ENCODE assay signal across 13 mouse cellular contexts in genomic region chr12:112489134-112489533, GRCm38 (mm10). TPM values are rescaled to one million over a fixed set of nuclear protein-coding genes. Genes with fewer than 3 reads are reported as not detected.
DNase-seq lines count a peak whose midpoint lies in the region; TF ChIP-seq lines count a peak whose summit lies in the region.
"Had no signal": no experiment of that assay in that cellular context is flagged by ENCODE, and none has a peak within 500 bp of the region (broad histone marks: within the 10 kb centered on the region; RNA-seq: fewer than 3 reads in every experiment).

Gene A530016L24Rik, plus strand, starts transcription at chr12:112489448.

- DNase-seq in kidney, adult 2 months, result no peak
- no peak for DNase-seq in kidney, postnatal 10 days
- peak; percentile 55 for DNase-seq in adrenal gland, adult 2 months
- peak; percentile 58 to 73 for DNase-seq in heart, adult 18-20 months
- no peak for DNase-seq in heart, postnatal 25 days (ENCODE audit: low spot score)
- no peak for DNase-seq in cerebellum, adult 2 months
- DNase-seq in lung, postnatal 4 days, result no peak
- DNase-seq in layer of hippocampus, adult 11-12 months (ENCODE audit: low spot score), result no peak
- DNase-seq: cerebellum, postnatal 14 days; spleen, adult 18-20 months; thymus, postnatal 25 days had no signal

- peaks cover 21% of the 10 kb centered on the region for H3K4me1 ChIP-seq in kidney, adult 2 months (ENCODE audit: control insufficient read depth, insufficient read depth, low read length)
- H3K4me1 ChIP-seq in cerebellum, adult 2 months (ENCODE audit: control insufficient read depth, insufficient read depth, low read length), result no peaks in the 10 kb centered on the region

- no peaks in the 10 kb centered on the region for H3K27me3 ChIP-seq in kidney, adult 2 months (replicated peaks; ENCODE audit: control insufficient read depth, insufficient read depth, low read length)
- no peaks in the 10 kb centered on the region for H3K27me3 ChIP-seq in cerebellum, adult 2 months (ENCODE audit: control insufficient read depth, insufficient read depth, low read length)

- TF ChIP-seq CTCF in kidney, adult 2 months (conservative IDR thresholded peaks at IDR 0.05; ENCODE audit: insufficient read depth, insufficient read length, low read depth, low read length), result no peak
- TF ChIP-seq CTCF in cerebellum, adult 2 months (IDR thresholded peaks at IDR 0.05; ENCODE audit: borderline replicate concordance, insufficient read depth, low read depth, low read length), result no peak

- TF ChIP-seq POLR2A in kidney, adult 2 months (IDR thresholded peaks at IDR 0.05; ENCODE audit: low read depth, low read length), result no peak
- TF ChIP-seq POLR2A in cerebellum, adult 2 months (IDR thresholded peaks at IDR 0.05; ENCODE audit: borderline replicate concordance, insufficient read depth, low read length), result no peak

- intact Hi-C loops in heart, postnatal 25 days (cut with DNase I), result no loop called here

- no peak within 1 kb of the TSS for H3K4me3 ChIP-seq in kidney, adult 2 months (ENCODE audit: insufficient read depth, low read depth, low read length)
- H3K4me3 ChIP-seq in cerebellum, adult 2 months (replicated peaks; ENCODE audit: insufficient read depth, low read depth, low read length), result no peak within 1 kb of the TSS

- H3K27ac ChIP-seq in kidney, adult 2 months (ENCODE audit: insufficient read depth, low read depth, low read length), result peak within 1 kb of the TSS; percentile 53
- H3K27ac ChIP-seq in cerebellum, adult 2 months (ENCODE audit: insufficient read depth, low read length), result no peak within 1 kb of the TSS

- H3K36me3 ChIP-seq in kidney, adult 2 months (ENCODE audit: control insufficient read depth, insufficient read depth, low read length), result no peaks in the 10 kb centered on the region

- WGBS in kidney, adult 2 months, result 97% methylated on average over 8 of the region's 8 CpGs
- 90% methylated on average over 8 of the region's 8 CpGs for WGBS in cerebellum, adult 2 months

RNA-seq across cellular contexts. Expression of gene A530016L24Rik, which starts in this region (rescaled TPM):
- polyA plus RNA-seq in kidney, adult 2 months (2012; rRNA removed), result 11.4 and 16.2 TPM in 2 replicates
- 10 to 100 TPM; 40.0 to 45.4 TPM for total RNA-seq in adrenal gland, adult 2 months (2021)
- polyA plus RNA-seq in adrenal gland, adult 2 months (2012; rRNA removed), result 61.5 and 92.3 TPM in 2 replicates
- 10 to 100 TPM; 35.2 to 39.5 TPM for total RNA-seq in heart, adult 18-20 months (2021)
- 10 to 100 TPM; 24.6 to 26.9 TPM for total RNA-seq in heart, postnatal 25 days (2021)
- polyA plus RNA-seq in cerebellum, adult 2 months (2012; rRNA removed), result 0.08 TPM in 1 of 2 replicates, not detected in the other
- total RNA-seq: megakaryocyte progenitor cell, adult 5-6 weeks had no signal
- polyA plus RNA-seq: limb, embryonic 11.5 days had no signal

Comparison
In these comparisons a context has a peak if more than half of its experiments do, and no peak if none do; other contexts are left out.
1. RNA of gene A530016L24Rik (polyA plus RNA-seq): 61.5 to 92.3 TPM in adrenal gland, adult 2 months and 11.4 to 16.2 TPM in kidney, adult 2 months; 0.08 TPM in cerebellum, adult 2 months; every median in the first group is over 10 times any median in the second.
2. DNase-seq: peak in adrenal gland, adult 2 months (single experiment) and heart, adult 18-20 months (2 of 2); none in kidney, adult 2 months (single experiment), kidney, postnatal 10 days (single experiment), heart, postnatal 25 days (single experiment), cerebellum, adult 2 months (0 of 2), lung, postnatal 4 days (0 of 2) and layer of hippocampus, adult 11-12 months (single experiment).